Mouse (Mus musculus): ENCODE measurements around the gene B2m. TPM values are rescaled to one million over a fixed set of nuclear protein-coding genes. Genes with fewer than 3 reads are reported as not detected.
A peak's percentile ranks its signal among the peaks of the same experiment; 100 is the strongest.

B2m gene
- total RNA-seq, 1 experiment from 2014 or later = 401 TPM

GRCm38 (mm10) chr2:122149316-122149715 is 1.8 kb downstream of the B2m start:
- DNase-seq = no peak

- no peak for DNase-seq
These were observed 2.2 kb downstream of the B2m start for GRCm38 (mm10) chr2:122149716-122150115.

GRCm38 (mm10) chr2:122151221-122151620 is 3.7 kb downstream of the B2m start:
- DNase-seq = no peak

- no peak for DNase-seq
These were observed 5.4 kb downstream of the B2m start for GRCm38 (mm10) chr2:122152850-122153249.

GRCm38 (mm10) chr2:122153681-122154365 is 6.3 kb downstream of the B2m start:
- no peak for DNase-seq

GRCm38 (mm10) chr2:122154479-122154878 is 7.0 kb downstream of the B2m start:
- no peak for DNase-seq

- DNase-seq = no peak
These were observed 7.8 kb downstream of the B2m start for GRCm38 (mm10) chr2:122155292-122155691.

- no peak for DNase-seq
These were observed 8.7 kb downstream of the B2m start for GRCm38 (mm10) chr2:122156051-122156700.

GRCm38 (mm10) chr2:122157561-122157960 is 10.1 kb downstream of the B2m start:
- DNase-seq = no peak

GRCm38 (mm10) chr2:122158362-122158802 is 10.9 kb downstream of the B2m start:
- no peak for DNase-seq

GRCm38 (mm10) chr2:122159667-122160066 is 12.2 kb downstream of the B2m start:
- no peak for DNase-seq

- peak; percentile 91 for DNase-seq
These were observed 13.2 kb downstream of the B2m start, which contains the start of gene Trim69 for GRCm38 (mm10) chr2:122160680-122161079. Gene Trim69, plus strand, starts transcription at chr2:122160700.

GRCm38 (mm10) chr2:122161542-122161941 is 14.1 kb downstream of the B2m start:
- DNase-seq = no peak

- DNase-seq = no peak
These were observed 15.0 kb downstream of the B2m start for GRCm38 (mm10) chr2:122162529-122162928.

GRCm38 (mm10) chr2:122163430-122164195 is 16.1 kb downstream of the B2m start:
- DNase-seq = no peak

- no peak for DNase-seq
These were observed 16.8 kb downstream of the B2m start for GRCm38 (mm10) chr2:122164293-122164692.

- DNase-seq = no peak
These were observed 23.8 kb downstream of the B2m start for GRCm38 (mm10) chr2:122171292-122171691.

- DNase-seq = no peak
These were observed 24.7 kb downstream of the B2m start for GRCm38 (mm10) chr2:122172188-122172587.

- DNase-seq = no peak
These were observed 32.8 kb downstream of the B2m start for GRCm38 (mm10) chr2:122180051-122180822.

- DNase-seq = no peak
These were observed 37.6 kb downstream of the B2m start for GRCm38 (mm10) chr2:122185086-122185485.

GRCm38 (mm10) chr2:122186106-122186505 is 38.6 kb downstream of the B2m start, which contains the start of the genes Patl2 and Terb2:
Gene Patl2, minus strand, starts transcription at chr2:122186189.
Gene Terb2, plus strand, starts transcription at chr2:122186272.
- DNase-seq = no peak

GRCm38 (mm10) chr2:122186751-122187150 is 39.3 kb downstream of the B2m start:
- no peak for DNase-seq

Measured in adrenal gland, postnatal 14 days (tissue).